Comparison of ENCODE assay signal across 13 mouse cellular contexts in genomic region chrX:103287846-103288377, GRCm38 (mm10). TPM values are rescaled to one million over a fixed set of nuclear protein-coding genes. Genes with fewer than 3 reads are reported as not detected.
DNase-seq lines count a peak whose midpoint lies in the region; ATAC-seq lines count a peak whose summit lies in the region.
"Had no signal": no experiment of that assay in that cellular context is flagged by ENCODE, and none has a peak within 500 bp of the region (broad histone marks: within the 10 kb centered on the region; RNA-seq: fewer than 3 reads in every experiment).

No protein-coding gene starts in this region.

- H3K36me3 ChIP-seq in heart, embryonic 14.5 days (ENCODE audit: control insufficient read depth, insufficient read depth, low read length): no peaks in the 10 kb centered on the region
- H3K36me3 ChIP-seq in limb, embryonic 13.5 days: no peaks in the 10 kb centered on the region
- H3K36me3 ChIP-seq: embryonic facial prominence, embryonic 15.5 days; limb, embryonic 15.5 days had no signal

- no peak overlapping the region for H3K4me3 ChIP-seq in heart, embryonic 14.5 days (ENCODE audit: control insufficient read depth in 1 of 2, insufficient read depth in 1 of 2, low read depth in 1 of 2, low read length in 2 of 2)
- no peak overlapping the region for H3K4me3 ChIP-seq in limb, embryonic 13.5 days
- H3K4me3 ChIP-seq: embryonic facial prominence, embryonic 15.5 days had no signal

- no peaks in the 10 kb centered on the region for H3K9me3 ChIP-seq in heart, embryonic 14.5 days (ENCODE audit: control insufficient read depth, low read length)
- no peaks in the 10 kb centered on the region for H3K9me3 ChIP-seq in limb, embryonic 13.5 days
- H3K9me3 ChIP-seq: embryonic facial prominence, embryonic 15.5 days; limb, embryonic 15.5 days had no signal

- WGBS in heart, embryonic 14.5 days: 30% methylated on average over 10 of the region's 10 CpGs
- 19% methylated on average over 10 of the region's 10 CpGs for WGBS in limb, embryonic 13.5 days

- H3K27ac ChIP-seq in heart, embryonic 14.5 days (replicated peaks in 1 of 2; ENCODE audit: control insufficient read depth in 1 of 2, insufficient read depth in 1 of 2, low read depth in 2 of 2, low read length in 2 of 2): no peak overlapping the region
- H3K27ac ChIP-seq in limb, embryonic 13.5 days: no peak overlapping the region
- H3K27ac ChIP-seq: embryonic facial prominence, embryonic 15.5 days; limb, embryonic 15.5 days had no signal

- H3K4me1 ChIP-seq in heart, embryonic 14.5 days (ENCODE audit: control insufficient read depth in 2 of 2, insufficient read depth in 2 of 2, low read length in 2 of 2): no peaks in the 10 kb centered on the region
- no peaks in the 10 kb centered on the region for H3K4me1 ChIP-seq in limb, embryonic 13.5 days

- H3K9ac ChIP-seq in heart, embryonic 14.5 days (ENCODE audit: low read length): no peak overlapping the region
- no peak overlapping the region for H3K9ac ChIP-seq in limb, embryonic 13.5 days
- H3K9ac ChIP-seq: embryonic facial prominence, embryonic 15.5 days; limb, embryonic 15.5 days had no signal

- H3K27me3 ChIP-seq in heart, embryonic 14.5 days (ENCODE audit: control insufficient read depth, insufficient read depth, low read length): peaks cover 16% of the 10 kb centered on the region
- H3K27me3 ChIP-seq in limb, embryonic 13.5 days: peaks cover 35% of the 10 kb centered on the region
- H3K27me3 ChIP-seq: embryonic facial prominence, embryonic 15.5 days had no signal

- ATAC-seq in heart, embryonic 14.5 days (ENCODE audit: insufficient number of reproducible peaks, insufficient read depth, low FRiP score, low read depth): no peak
- ATAC-seq in limb, embryonic 13.5 days (ENCODE audit: low FRiP score, low read depth): no peak
- ATAC-seq in megakaryocyte-erythroid progenitor cell, adult 5-6 weeks (replicated peaks; ENCODE audit: low FRiP score, low TSS enrichment, poor library complexity, severe bottlenecking): no peak

- peak overlapping the region; percentile 60 for H3K4me2 ChIP-seq in heart, embryonic 14.5 days (ENCODE audit: low read length)
- H3K4me2 ChIP-seq in limb, embryonic 13.5 days (replicated peaks): peak overlapping the region; percentile 57

- no peak for DNase-seq in heart, postnatal 14 days
- peak; percentile 54 for DNase-seq in 416B (ENCODE audit: low read depth)
- DNase-seq in embryo, embryonic 10.5 days (ENCODE audit: low spot score): peak; percentile 8
- no peak for DNase-seq in frontal cortex, postnatal 36 days (ENCODE audit: low spot score in 2 of 2)
- no peak for DNase-seq in spleen, adult 18-20 months
- DNase-seq: heart, adult 18-20 months; kidney, postnatal 25 days had no signal

- intact Hi-C loops in heart, postnatal 14 days (cut with DNase I): no loop called here

RNA-seq across cellular contexts. Expression of gene Cdx4, which starts 33.3 kb away (rescaled TPM):
- polyA plus RNA-seq in heart, embryonic 14.5 days (2014; fragmentation: Nextera tagmentation; extraction: Ambion mirVana): not detected in 2 replicates
- not detected for total RNA-seq in heart, postnatal 14 days (2021)
- not detected in 2 replicates for polyA plus RNA-seq in limb, embryonic 13.5 days (2015; fragmentation: Nextera tagmentation; extraction: Ambion mirVana)
- total RNA-seq in megakaryocyte-erythroid progenitor cell, adult 5-6 weeks (2014; fragmentation: Nextera tagmentation): not detected in 2 replicates
- not detected in 2 replicates for total RNA-seq in megakaryocyte-erythroid progenitor cell, adult 5-6 weeks (2017)
- total RNA-seq: heart, adult 18-20 months had no signal
- polyA plus RNA-seq: embryonic facial prominence, embryonic 15.5 days; limb, embryonic 15.5 days; testis, adult 2 months had no signal

Comparison
In these comparisons a context has a peak if more than half of its experiments do, and no peak if none do; other contexts are left out.
1. DNase-seq: peak in 416B (single experiment) and embryo, embryonic 10.5 days (single experiment); none in heart, postnatal 14 days (0 of 2), frontal cortex, postnatal 36 days (0 of 2) and spleen, adult 18-20 months (0 of 2).